Mouse (Mus musculus): ENCODE results near the gene Il20rb.

Il20rb gene

DNA sequence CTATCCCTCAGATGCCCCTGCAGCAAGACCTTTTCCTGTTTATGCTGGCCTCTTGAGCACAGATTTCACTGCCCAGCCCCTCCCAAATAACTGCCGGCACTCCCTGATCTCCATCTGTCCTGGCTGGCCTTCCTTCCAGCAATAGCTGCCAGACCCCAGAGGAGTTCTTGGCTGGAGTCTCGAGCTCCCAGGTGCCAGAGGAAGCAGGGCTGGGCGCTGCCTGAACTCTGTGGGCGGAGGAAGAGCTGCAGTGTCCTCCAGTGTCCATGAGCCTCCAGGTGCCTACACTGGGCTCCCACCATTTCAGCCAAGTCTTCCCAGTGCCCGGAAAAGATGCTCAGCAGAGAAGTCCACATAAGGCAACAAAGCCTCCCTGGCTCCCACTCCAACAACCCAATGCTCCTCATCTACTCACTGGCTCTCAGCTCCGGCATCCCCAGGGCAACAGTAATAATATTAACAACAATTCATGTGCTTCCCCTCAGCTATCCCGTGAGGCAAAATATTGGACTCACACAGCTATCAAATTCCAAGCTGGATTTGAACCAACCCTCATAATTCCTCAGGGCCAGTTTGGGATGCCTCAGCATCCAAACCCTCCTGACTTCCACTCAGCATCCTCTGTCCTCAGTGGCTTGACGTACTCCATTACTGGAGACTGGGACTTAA lies 15.5 kb downstream of the Il20rb start:
- peak in 1 of 2 experiments; percentile 69 for DNase-seq (ENCODE audit: low spot score in 2 of 2)

DNA sequence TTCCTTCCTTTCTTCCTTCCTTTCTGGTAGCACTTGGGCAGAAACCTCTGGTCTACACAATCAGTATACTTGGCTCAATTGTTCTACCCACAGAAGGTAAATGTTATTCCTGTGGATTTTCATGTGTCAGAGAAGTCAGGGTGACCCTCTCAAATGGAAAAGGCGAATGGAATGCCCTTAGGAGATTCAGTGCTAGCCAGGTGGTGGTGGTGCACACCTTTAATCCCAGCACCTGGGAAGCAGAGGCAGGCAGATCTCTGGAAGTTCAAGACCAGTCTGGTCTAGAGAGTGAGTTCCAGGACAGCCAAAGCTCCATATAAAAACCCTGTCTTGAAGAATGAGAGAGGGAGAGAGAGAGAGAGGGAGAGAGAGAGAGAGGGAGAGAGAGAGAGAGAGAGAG lies 16.4 kb downstream of the Il20rb start:
- no peak for DNase-seq (ENCODE audit: low spot score in 2 of 2)

DNA sequence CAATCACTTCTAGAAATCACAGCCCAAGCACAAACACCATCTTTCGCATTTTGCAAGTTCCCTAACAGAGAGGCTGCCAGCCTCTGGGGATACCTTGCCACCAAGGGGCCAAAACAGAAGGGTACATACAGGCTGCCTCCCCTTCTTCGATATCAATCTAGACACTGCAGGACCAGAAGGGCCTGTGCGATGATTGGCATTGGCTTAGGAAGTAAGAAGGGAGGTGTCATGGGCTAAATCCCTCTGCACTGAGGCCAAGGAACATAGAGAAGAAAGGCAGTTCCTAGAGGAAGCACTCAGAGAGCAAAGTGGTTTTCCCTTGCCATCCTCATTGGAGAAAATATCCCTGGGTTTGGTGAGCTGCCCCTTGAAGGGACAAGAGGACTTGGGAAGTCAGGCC lies 16.9 kb downstream of the Il20rb start:
- DNase-seq (ENCODE audit: low spot score in 2 of 2): no peak

DNA sequence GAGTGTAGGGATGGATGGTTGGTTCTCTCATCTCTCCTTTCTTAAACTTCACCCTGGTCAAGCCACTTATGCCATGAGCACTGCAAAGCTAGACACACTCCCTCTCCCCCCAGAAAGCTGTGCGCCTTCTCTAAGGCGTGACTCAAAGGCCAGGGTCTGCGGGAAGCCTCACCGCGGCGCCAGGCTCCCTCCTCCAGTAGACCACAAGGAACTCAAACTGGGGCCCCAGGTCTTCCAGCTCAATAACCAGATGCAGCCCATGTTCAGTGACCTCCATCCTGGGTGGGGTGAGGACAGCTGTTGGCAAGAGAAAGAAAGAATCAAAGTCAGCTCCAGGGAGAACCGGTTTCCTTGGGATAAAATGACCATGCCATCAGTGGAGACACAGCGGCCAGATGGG lies 18.4 kb downstream of the Il20rb start:
- no peak for DNase-seq (ENCODE audit: low spot score in 2 of 2)

DNA sequence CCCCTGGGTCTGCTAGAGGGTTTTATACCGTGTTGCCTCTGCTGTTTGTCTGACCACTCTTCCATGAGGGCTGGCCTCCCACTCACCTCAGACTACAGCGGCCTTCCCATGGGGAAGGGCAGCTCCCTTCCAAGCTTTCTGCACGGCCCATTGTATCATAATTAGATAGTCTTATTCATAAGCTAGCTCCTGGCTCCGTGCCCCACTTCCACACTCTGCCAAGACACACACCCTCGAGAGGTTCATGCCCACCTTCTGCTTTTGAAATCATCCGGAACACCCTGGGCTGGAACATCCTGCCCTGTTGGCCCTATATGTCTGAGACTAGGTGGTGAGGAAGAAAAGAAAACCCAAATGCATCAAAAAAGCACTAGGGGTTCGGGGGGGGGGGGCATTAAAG lies 18.9 kb downstream of the Il20rb start:
- no peak for DNase-seq (ENCODE audit: low spot score in 2 of 2)

DNA sequence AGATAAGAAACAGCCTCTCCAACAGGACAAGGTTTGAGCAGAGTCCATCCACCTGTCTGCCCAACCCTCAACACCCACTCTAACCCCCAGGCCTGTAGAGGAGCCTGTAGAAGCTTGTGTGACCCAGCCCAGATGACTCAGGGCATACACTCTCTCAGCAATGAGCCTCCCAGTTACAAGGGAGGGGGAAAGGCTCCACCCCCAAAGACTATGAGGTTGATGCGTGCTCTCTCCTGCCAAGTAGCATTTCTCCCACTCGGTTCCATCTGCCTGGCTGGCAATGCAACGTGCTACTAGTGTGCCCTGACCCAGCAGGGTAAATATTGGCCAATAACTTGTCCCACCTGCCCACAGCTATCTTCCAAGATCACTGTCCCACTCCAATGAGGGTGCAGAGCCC lies 19.8 kb downstream of the Il20rb start:
- no peak for DNase-seq (ENCODE audit: low spot score in 2 of 2)

DNA sequence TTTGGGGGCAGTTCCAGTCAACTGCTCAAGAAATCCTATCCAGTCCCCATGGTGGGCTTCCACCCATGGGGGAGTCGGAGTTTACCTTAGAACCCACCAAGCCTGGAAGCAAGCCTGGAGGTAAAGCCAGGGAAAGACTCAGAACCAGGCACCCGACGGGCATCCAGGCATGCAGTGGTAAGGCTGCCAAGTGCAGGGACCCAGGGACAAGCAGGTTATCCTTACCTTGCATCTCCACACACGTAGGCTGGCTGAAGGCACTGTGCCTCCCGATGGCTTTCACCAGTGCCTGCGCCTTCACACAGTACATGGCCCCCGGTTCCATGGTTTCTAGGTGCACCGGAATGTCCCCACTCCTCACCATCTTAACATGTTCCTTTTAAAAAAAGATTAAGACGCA lies 20.6 kb downstream of the Il20rb start:
- no peak for DNase-seq (ENCODE audit: low spot score in 2 of 2)

DNA sequence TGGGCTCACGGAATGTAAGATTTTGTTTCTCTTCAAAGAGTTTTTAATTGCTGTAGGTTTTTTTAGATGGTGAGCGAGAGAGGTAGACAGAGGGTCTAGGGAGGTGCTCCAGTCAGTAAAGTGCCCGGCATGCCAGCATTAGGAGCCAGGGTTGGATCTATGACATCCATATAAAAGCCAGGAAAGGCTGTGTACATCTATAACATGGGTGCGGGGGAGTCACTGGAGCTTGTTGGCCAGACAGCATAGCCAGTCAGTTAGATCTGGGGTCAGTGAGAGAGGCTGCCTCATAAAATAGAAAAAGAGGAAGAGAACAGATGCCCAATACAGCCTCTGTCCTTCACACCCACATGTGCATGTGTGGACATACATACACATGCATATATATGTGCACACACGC lies 21.2 kb downstream of the Il20rb start:
- DNase-seq (ENCODE audit: low spot score in 2 of 2): no peak

DNA sequence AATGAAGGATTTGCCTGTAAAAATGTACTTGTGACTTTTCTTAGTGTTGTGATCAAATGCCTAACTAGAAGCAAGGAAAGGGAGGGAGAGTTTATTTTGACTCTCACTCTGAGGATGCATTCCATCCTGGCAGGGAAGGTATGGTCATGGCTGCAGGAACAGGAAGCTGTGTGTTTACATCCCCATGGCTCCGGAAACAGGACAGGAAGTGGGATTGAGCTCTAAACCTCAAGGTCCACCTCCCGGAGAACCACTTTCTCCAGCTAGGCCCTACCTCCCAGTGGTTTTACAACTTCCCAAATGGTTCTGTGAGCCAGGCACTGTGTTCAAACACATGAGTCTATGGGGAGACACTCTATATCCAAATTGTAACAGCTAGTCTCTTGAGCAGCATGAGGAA lies 22.8 kb downstream of the Il20rb start:
- DNase-seq (ENCODE audit: low spot score in 2 of 2): no peak

DNA sequence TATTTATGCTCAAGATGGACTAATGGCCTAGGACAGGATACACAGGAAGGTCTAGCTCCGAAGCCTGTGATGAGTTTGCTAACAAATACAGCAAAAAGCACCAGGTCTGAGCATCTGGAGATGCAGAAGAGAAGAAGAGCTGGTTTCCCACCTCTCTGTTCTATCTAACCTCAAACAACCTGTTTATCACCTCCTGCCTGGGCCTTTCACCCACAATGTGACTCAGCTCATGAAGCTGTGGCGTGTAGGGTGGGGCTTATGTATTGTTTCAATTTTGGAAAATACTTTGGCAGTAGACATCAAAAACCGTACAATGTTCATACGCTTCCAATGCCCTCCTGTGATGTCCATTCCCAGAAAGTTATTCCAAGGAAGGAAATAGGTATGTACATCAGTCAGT lies 24.5 kb downstream of the Il20rb start:
- DNase-seq (ENCODE audit: low spot score in 2 of 2): no peak

DNA sequence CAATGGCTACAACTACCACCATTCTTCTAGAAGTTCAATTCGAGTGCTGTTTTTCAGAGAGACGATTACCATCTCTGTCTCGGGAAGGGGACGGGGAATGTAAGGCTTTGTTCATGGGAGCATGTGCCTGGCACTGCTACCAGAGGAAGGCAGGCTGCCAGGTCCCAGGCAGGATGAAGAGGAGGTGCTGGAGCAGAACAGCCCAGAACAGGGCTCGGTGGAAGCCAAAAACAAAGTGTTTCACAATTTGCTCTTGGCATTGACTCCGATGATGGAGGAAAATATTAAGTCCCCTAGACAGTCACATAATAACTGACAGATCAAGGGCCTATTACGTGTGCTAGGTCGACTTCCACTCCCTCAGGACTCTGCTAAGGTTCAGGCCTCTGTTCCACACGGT lies 24.9 kb downstream of the Il20rb start:
- DNase-seq (ENCODE audit: low spot score in 2 of 2): no peak

DNA sequence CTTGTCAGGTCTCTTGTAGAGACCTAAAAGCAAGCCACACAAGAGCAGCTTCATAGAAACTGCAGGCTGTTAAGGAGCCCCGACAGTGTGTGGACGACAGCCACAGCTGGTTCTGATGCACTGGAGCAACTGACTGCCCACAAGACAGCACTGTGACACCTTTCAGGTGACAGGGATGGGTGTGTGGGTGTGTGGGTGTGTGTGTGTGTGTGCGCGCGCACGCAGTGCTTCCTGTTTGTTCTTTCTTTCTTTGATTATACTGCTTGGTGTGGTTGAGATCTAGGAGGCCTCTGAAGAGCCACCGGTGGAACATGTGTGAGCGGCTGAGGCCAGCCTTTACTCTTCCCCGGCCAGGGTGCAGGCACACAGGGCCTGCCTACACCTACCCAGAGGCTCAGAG lies 26.4 kb downstream of the Il20rb start:
- no peak for DNase-seq (ENCODE audit: low spot score in 2 of 2)

DNA sequence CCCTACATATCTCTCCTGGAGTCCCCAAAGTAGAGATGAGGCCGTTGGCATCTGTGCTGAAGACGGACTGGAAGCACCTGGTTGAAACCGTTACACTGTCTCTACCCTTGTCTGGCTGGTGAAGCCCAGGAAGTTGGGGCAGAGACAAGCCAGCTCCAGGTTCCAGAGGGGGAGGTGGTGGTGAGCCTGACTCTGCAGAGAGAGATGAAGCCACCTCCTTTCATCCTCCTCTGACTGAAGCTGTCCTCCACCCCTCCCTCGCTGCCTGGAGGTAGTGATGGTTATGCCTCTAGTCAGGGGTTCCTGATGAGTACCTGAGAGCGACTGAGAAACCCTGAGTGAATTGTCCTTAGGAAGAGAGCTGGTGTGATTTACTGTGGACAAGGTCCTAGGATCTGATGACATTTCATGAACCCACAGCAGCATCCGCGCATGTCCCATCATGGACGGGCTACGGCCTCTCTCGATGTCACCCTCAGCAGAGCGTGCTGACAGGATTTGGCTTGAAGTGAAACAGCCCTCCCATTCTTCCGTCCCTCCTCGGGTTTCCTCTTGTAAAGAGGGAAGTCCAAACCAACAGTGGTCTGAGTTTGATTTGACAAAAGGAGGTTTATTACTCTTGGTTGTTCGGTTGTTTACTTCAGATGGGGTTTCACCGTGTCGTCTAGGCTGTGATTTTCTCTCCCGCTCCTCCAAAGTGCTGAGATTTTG lies 28.5 kb downstream of the Il20rb start:
- DNase-seq (ENCODE audit: low spot score in 2 of 2): no peak

DNA sequence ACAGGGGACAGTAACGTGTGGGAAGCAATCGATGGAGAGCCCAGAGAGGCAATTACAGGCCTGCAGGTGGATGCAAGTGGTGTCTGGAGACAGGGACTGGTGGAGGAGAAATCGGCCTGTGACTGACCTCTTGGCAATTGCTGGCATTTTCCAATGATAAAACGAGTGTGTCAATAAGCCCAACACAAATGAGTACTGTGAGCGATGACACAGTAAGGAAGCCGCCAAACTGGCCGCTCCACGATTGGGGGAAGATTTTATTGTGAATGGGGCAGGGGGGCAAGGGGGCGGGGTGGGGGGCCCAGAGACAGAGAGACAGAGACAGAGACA lies 32.0 kb downstream of the Il20rb start:
- DNase-seq (ENCODE audit: low spot score in 2 of 2): no peak

DNA sequence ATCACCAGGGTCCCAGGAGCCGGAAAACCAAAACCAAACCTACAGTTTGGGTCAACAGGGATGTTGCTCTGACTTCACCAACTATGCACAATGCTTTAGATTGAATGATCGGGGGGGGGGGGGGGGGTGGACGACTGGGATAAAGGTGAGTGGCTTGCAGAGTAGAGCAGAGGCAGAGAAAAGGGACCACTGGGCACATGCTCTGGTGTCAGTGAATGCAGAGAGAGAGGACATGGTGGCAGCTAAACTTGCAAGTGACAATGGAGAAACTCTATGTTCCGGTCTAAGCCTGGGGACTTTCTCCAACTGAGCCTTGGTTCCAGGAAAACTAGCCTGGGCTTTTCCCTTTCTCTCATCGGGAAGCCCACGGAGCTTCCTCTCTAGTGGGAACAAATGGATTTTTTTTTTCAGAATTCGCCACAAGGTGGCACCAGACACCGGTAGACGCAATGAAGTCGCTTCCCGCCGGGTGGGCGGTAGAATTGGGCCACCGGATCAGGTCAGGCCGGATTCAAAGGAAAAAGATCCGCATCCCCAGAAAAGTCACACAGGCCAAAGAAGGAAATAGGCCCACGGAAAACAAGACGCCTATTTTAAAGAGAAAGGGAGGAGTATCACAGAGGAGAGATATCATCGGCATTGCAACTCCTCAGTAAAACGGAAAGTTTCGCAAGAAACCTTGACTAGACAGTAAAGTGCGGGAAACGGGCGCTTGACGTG lies 32.5 kb downstream of the Il20rb start:
- DNase-seq (ENCODE audit: low spot score in 2 of 2): peak; percentile 60 to 86

DNA sequence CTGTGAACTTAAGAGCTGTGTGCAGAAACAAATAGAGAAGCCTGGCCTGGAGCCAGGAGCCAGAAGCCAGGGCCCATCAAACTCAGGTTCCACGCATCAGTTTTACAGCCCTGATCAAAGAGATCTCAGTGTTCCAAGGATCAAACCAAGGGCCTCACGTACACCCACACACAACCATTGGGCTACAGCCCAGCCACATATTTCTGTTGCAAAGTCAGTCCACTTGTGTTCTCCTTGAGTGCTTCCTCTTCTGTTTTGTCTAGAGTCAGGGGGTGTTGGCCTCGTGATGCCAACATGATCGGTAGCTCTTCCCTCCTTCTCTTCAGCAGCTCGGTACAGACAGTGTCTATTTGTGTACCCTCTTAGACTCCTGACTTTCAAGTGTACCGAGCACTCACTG lies 34.2 kb downstream of the Il20rb start:
- DNase-seq (ENCODE audit: low spot score in 2 of 2): no peak

DNA sequence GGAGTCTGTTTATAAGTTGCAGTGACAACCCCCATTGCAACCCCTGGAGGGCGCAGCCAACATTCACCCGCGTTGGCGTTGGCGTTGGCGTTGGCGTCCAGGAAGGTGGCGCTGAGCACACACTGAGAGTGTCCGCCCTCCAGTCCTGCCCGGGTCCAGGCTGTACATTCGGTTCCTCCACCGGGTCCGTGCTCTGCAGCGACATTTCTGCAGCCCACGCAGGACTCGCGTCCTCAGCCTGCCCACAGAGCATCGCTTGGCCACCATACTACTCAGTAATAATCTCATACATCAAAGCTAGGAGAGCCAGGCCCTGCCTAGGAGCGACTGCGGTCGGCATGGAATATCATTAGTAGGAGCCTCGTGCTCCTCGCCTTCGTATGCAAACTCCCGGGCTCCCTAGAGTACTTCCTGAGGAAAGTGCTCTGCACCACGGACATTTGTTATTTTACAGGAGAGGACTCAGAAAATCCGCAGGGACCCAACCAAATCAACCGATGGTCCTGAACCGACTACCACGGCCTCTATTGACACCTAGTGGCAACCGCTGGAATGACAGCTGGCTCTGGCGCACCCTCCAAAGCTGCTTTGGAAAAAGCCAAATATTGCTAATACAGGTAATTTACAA lies 40.4 kb downstream of the Il20rb start:
- DNase-seq (ENCODE audit: low spot score in 2 of 2): peak; percentile 57 to 85

DNA sequence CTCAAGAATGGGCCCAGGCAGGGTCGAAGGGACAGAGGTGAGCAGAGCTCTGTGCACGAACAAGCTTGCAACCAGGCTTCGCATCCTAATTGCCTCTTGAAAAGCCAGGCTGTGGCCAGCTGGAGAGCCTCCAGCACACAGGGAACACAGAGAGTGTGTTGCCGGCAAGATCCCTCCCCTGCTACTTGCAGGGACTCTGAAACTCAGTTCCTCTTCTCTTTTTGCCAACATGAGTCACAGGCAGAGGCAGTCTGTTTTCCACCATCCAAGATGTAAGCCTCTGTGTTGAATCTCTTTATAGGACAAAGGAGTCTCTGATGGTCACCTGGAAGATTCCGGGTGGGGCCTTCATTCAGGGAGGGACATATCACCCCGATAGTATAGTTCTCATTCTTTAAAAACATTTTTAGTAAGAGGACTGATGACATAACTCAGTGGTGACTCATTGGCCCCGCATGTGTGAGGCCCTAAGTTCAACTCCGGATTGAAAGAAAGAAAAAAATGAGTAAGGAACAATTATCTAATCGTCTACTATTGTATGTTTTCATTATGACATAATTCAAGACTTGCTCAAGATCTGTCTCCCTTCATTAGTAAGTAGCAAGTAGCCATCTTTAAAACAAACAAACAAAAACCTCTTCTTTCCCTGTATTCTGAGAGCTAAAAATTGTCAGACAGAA lies 46.3 kb downstream of the Il20rb start:
- peak in 1 of 2 experiments; percentile 38 for DNase-seq (ENCODE audit: low spot score in 2 of 2)

DNA sequence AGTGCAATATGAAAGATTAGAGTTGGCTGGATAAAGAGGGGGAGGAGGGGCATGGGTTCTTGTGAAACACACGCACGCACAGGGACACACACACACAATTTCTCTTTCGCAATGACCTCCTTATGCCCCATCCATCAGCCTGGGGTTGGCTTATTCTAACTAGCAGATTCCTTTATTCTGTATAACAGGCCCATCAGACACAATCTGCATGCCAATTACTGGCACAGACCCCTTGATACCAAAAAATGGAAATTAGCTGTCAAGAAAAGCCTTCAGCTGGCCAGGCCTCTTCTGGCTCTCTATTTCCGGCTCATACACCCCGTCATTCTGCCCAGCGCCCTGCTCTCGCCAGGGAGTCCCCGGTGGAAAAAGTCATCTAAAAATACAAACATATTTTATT lies 47.1 kb downstream of the Il20rb start:
- DNase-seq (ENCODE audit: low spot score in 2 of 2): no peak

DNA sequence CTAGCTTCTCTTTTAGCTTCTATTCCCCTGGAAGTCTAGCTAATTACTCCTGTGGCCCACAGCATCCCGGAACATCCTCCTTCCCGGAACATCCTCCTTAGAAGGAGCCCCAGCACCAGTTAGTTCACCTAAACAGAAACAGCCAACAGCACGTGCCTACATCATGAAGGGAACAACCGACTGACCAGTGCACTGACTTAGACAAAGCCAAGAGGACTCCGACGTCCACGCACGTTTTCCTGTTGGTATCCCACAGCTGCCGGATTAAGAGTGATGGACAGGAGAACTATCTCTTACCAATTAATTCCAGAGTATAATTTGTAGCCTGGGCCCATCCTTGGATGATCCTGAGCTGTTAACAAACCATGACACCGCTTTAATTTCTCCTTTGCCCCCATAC lies 47.6 kb downstream of the Il20rb start:
- no peak for DNase-seq (ENCODE audit: low spot score in 2 of 2)

DNA sequence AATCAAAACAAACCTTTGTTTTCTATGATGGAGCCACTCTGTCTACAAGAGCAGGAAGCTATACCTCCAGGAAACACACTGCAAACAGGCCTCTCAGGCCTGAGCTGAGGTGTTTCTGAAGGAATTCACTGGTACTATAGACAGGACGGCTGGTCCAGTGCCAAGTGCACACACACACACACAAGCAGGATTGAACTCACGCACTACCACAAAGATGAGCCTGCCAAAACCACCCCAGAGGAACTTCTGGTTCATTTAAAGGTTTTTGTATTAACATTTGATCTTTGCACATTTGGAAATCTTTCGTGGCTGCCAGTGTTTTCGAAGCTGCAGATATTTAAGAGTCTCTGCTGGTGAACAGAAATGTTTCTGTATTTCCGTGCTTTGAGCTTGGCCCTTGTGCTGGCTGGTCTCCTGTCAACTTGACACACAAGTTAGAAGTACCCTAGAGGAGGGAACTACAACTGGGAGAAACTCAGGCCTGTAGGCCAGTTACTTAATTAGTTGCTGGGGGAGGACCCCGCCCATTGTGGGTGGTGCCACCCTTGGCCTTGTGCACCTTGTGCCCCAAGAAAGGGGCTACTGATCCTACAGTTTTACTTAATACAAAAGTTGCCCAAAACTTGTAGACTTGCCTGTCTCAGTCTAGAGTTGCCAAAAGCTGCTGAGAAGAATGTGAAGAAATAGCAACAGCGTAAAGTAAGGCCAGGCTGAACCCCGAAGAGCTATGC lies 49.6 kb downstream of the Il20rb start:
- DNase-seq (ENCODE audit: low spot score in 2 of 2): no peak

DNA sequence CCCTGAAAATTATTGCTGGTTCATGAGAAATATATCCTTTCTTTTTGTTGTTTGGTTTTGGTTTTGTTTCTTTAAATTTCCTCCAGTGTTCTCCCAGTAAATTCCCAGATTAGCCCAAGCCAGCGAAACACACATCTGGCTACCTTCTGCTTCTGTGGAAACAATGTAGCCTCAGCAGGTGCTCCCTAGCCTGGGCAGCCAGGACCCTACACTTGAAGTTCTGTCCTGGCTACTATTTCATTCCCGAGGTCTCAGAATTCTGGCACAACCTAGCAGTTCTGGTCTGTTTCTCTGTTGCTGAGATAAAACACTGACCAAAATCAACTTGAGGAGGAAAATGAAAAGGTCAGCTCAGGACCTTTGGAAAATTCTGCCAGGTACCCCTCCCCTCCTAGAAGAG lies 55.2 kb downstream of the Il20rb start:
- DNase-seq (ENCODE audit: low spot score in 2 of 2): no peak

Data from urinary bladder, postnatal 4 days (tissue).